Mouse (Mus musculus): ENCODE data around the gene Syt17. TPM values are rescaled to one million over a fixed set of nuclear protein-coding genes. Genes with fewer than 3 reads are reported as not detected.

Syt17 gene
- total and polyA plus RNA-seq, 3 experiments, result not detected

DNA sequence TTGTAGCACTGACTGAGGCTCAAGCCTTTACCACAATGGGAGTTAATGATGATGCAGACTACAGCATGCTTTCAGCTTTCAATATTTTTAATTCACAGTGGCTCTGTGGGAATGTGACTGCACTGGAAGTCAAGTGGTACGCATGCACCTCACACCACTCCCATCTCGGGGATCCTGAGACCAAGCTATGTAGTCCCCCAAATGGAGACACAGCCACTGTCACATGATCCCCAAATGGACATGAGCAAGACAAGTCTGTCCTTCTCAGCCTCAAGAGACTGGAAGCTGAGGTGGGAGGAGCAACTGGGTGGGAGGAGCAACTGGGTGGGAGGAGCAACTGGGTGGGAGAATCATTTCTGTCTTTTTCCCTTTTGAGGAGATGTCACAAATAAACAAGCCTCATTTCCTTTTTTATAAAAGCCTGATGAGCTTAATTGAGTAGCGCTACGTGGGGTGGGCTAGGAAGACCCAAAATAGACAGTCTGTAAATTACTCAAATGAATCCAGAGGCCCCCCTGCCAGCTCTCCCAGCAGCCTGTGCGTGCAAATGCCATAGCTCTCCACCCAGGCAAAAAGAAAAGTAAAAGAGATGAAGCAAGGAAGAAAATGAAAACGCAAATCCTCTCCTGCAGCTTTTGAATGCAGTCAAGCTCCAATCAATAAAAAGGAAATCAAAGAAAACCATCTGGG, 28.4 kb downstream of the Syt17 start:
- no peak for DNase-seq (ENCODE audit: low spot score)
- H3K27me3 ChIP-seq (ENCODE audit: insufficient read depth, low read length), result no peaks in the 10 kb centered on the region; the same call in 1 of the 2 replicates
- H3K4me1 ChIP-seq (ENCODE audit: insufficient read depth, low read depth, low read length), result no peaks in the 10 kb centered on the region
- no peak overlapping the region for H3K4me3 ChIP-seq (ENCODE audit: low read depth, low read length)
- no peak for ATAC-seq (ENCODE audit: extremely low read depth, insufficient number of reproducible peaks, low FRiP score, poor library complexity, severe bottlenecking)
- H3K9me3 ChIP-seq (replicated peaks), result no peaks in the 10 kb centered on the region
- H3K36me3 ChIP-seq (replicated peaks), result no peaks in the 10 kb centered on the region
- TF ChIP-seq POLR2AphosphoS5 (IDR thresholded peaks at IDR 0.05; ENCODE audit: insufficient replicate concordance, low read depth, low read length) (no peak), TAL1 (conservative IDR thresholded peaks at IDR 0.05; ENCODE audit: low read depth, low read length) (no peak), GATA2 (IDR thresholded peaks at IDR 0.05; ENCODE audit: borderline replicate concordance, low read depth, low read length) (no peak), GATA1 (IDR thresholded peaks at IDR 0.05; ENCODE audit: borderline replicate concordance, low read length) (no peak), CTCF (IDR thresholded peaks at IDR 0.05; ENCODE audit: low read depth, low read length) (no peak)

DNA sequence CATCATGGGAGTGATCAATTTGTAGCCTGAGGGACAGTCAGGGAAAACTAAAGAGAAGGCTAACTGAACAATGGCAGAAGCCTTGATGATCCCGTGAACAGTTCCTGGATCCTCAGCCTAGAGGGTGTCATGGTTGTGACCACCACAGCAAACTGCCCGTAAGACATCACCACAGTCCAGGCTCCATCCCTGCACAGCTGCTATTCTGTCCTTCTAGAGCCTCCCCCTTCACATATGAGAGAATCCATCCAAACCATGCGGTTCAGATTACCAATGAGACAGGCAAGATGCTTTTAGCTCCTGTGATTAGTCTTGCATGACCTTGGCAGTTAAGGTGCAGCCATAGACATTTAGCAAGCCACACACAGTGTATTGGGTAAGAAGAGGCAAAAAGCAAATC, 33.8 kb downstream of the Syt17 start:
- H3K27me3 ChIP-seq (ENCODE audit: insufficient read depth, low read length), result no peaks in the 10 kb centered on the region
- no peaks in the 10 kb centered on the region for H3K4me1 ChIP-seq (ENCODE audit: insufficient read depth, low read depth, low read length)
- H3K9me3 ChIP-seq (replicated peaks), result no peaks in the 10 kb centered on the region
- H3K4me3 ChIP-seq (ENCODE audit: low read depth, low read length), result no peak overlapping the region
- no peak for TF ChIP-seq CTCF (IDR thresholded peaks at IDR 0.05; ENCODE audit: low read depth, low read length)
- no peak for TF ChIP-seq GATA2 (IDR thresholded peaks at IDR 0.05; ENCODE audit: borderline replicate concordance, low read depth, low read length)
- TF ChIP-seq POLR2AphosphoS5 (IDR thresholded peaks at IDR 0.05; ENCODE audit: insufficient replicate concordance, low read depth, low read length), result no peak
- no peak for TF ChIP-seq GATA1 (IDR thresholded peaks at IDR 0.05; ENCODE audit: borderline replicate concordance, low read length)
- no peak for TF ChIP-seq TAL1 (conservative IDR thresholded peaks at IDR 0.05; ENCODE audit: low read depth, low read length)
- H3K36me3 ChIP-seq (replicated peaks), result no peaks in the 10 kb centered on the region
- ATAC-seq (ENCODE audit: extremely low read depth, insufficient number of reproducible peaks, low FRiP score, poor library complexity, severe bottlenecking) (no peak), DNase-seq (ENCODE audit: low spot score) (no peak)

DNA sequence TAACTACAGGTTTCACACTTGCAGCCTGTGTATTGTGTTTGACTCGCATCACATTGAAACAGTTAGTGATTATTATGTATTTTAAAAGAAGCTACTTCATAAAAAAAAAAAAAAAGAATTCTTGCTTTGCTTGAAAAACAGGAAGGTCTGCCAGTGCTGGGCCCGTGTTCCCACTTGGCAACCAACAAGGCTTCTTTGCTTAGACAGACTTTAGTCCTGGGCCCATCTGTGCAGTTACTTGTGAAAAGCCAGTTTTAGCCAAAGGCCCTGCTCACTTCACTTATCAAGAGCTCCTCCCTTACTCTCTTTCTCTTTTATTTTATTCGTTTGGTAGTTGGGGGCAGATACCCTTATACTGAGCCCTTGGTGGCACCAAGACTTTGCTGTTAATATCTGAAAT, 36.1 kb downstream of the Syt17 start:
- H3K4me1 ChIP-seq (ENCODE audit: insufficient read depth, low read depth, low read length), result no peaks in the 10 kb centered on the region
- no peak overlapping the region for H3K4me3 ChIP-seq (ENCODE audit: low read depth, low read length)
- TF ChIP-seq GATA2 (IDR thresholded peaks at IDR 0.05; ENCODE audit: borderline replicate concordance, low read depth, low read length) (no peak), POLR2AphosphoS5 (IDR thresholded peaks at IDR 0.05; ENCODE audit: insufficient replicate concordance, low read depth, low read length) (no peak), GATA1 (IDR thresholded peaks at IDR 0.05; ENCODE audit: borderline replicate concordance, low read length) (no peak), CTCF (IDR thresholded peaks at IDR 0.05; ENCODE audit: low read depth, low read length) (no peak), TAL1 (conservative IDR thresholded peaks at IDR 0.05; ENCODE audit: low read depth, low read length) (no peak)
- DNase-seq (ENCODE audit: low spot score) (no peak), ATAC-seq (ENCODE audit: extremely low read depth, insufficient number of reproducible peaks, low FRiP score, poor library complexity, severe bottlenecking) (no peak)
- no peaks in the 10 kb centered on the region for H3K27me3 ChIP-seq (ENCODE audit: insufficient read depth, low read length)
- no peaks in the 10 kb centered on the region for H3K9me3 ChIP-seq (replicated peaks)
- no peaks in the 10 kb centered on the region for H3K36me3 ChIP-seq (replicated peaks)

DNA sequence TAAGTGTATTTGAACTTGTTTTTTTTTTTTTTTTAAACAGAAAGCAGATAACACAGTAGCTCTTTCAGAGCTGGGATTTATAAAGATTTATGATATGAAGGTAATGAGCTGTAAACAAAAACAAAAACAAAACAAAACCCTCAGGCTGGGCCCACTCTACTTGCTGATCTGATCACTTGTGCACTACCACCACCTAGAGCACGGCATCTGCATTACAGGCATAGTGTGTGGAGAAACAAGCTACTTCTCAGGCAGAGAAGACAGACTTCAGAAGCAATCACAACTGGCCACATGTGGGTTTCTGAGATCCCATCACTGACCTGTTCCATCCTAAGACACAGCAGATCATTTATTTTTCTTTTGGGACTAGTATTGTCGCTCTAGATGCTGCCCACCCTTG, 38.6 kb downstream of the Syt17 start:
- H3K4me1 ChIP-seq (ENCODE audit: insufficient read depth, low read depth, low read length), result no peaks in the 10 kb centered on the region
- ATAC-seq (ENCODE audit: extremely low read depth, insufficient number of reproducible peaks, low FRiP score, poor library complexity, severe bottlenecking), result no peak
- no peaks in the 10 kb centered on the region for H3K9me3 ChIP-seq (replicated peaks)
- no peaks in the 10 kb centered on the region for H3K27me3 ChIP-seq (ENCODE audit: insufficient read depth, low read length)
- H3K36me3 ChIP-seq (replicated peaks), result no peaks in the 10 kb centered on the region
- no peak overlapping the region for H3K4me3 ChIP-seq (ENCODE audit: low read depth, low read length)
- no peak for DNase-seq (ENCODE audit: low spot score)
- TF ChIP-seq POLR2AphosphoS5 (IDR thresholded peaks at IDR 0.05; ENCODE audit: insufficient replicate concordance, low read depth, low read length) (no peak), GATA2 (IDR thresholded peaks at IDR 0.05; ENCODE audit: borderline replicate concordance, low read depth, low read length) (no peak), GATA1 (IDR thresholded peaks at IDR 0.05; ENCODE audit: borderline replicate concordance, low read length) (no peak), TAL1 (conservative IDR thresholded peaks at IDR 0.05; ENCODE audit: low read depth, low read length) (no peak), CTCF (IDR thresholded peaks at IDR 0.05; ENCODE audit: low read depth, low read length) (no peak)

DNA sequence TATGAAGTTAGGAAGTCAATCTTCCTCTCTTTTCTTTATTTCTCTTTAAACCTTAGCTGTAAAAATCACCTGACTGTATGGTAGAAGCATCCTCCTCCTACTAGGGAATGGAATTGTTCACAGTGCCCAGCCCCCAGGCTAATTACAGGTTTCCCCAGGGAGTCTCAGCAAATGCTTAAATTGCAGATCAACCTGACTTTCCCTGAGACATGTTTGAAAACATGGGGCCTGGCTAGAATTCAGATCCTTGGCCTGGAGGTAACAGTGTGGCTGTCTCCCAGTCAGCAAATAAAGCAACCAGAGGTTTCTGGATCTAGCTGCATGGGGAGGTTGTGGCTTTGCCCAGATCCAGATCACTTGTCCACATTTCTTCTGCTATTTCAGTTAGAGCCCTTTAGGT, 42.8 kb downstream of the Syt17 start:
- Histone ChIP-seq H3K4me1 (ENCODE audit: insufficient read depth, low read depth, low read length) (no peaks in the 10 kb centered on the region), H3K9me3 (replicated peaks) (no peaks in the 10 kb centered on the region), H3K4me3 (ENCODE audit: low read depth, low read length) (no peak overlapping the region), H3K36me3 (replicated peaks) (no peaks in the 10 kb centered on the region), H3K27me3 (ENCODE audit: insufficient read depth, low read length) (peaks cover 6% of the 10 kb centered on the region; the same call in 1 of the 2 replicates)
- TF ChIP-seq TAL1 (conservative IDR thresholded peaks at IDR 0.05; ENCODE audit: low read depth, low read length) (no peak), CTCF (IDR thresholded peaks at IDR 0.05; ENCODE audit: low read depth, low read length) (no peak), POLR2AphosphoS5 (IDR thresholded peaks at IDR 0.05; ENCODE audit: insufficient replicate concordance, low read depth, low read length) (no peak), GATA2 (IDR thresholded peaks at IDR 0.05; ENCODE audit: borderline replicate concordance, low read depth, low read length) (no peak), GATA1 (IDR thresholded peaks at IDR 0.05; ENCODE audit: borderline replicate concordance, low read length) (no peak)
- DNase-seq (ENCODE audit: low spot score) (no peak), ATAC-seq (ENCODE audit: extremely low read depth, insufficient number of reproducible peaks, low FRiP score, poor library complexity, severe bottlenecking) (no peak)

- ATAC-seq (ENCODE audit: extremely low read depth, insufficient number of reproducible peaks, low FRiP score, poor library complexity, severe bottlenecking), result no peak
- Histone ChIP-seq H3K27me3 (ENCODE audit: insufficient read depth, low read length) (peaks cover 6% of the 10 kb centered on the region; the same call in 1 of the 2 replicates), H3K36me3 (replicated peaks) (no peaks in the 10 kb centered on the region), H3K4me1 (ENCODE audit: insufficient read depth, low read depth, low read length) (no peaks in the 10 kb centered on the region), H3K4me3 (ENCODE audit: low read depth, low read length) (no peak overlapping the region), H3K9me3 (replicated peaks) (no peaks in the 10 kb centered on the region)
- DNase-seq (ENCODE audit: low spot score), result no peak
- TF ChIP-seq POLR2AphosphoS5 (IDR thresholded peaks at IDR 0.05; ENCODE audit: insufficient replicate concordance, low read depth, low read length) (no peak), GATA1 (IDR thresholded peaks at IDR 0.05; ENCODE audit: borderline replicate concordance, low read length) (no peak), GATA2 (IDR thresholded peaks at IDR 0.05; ENCODE audit: borderline replicate concordance, low read depth, low read length) (no peak)
These were observed 45.4 kb downstream of the Syt17 start for GRCm38 (mm10) chr7:118402576-118403022.

Measured in G1E (cell line).